Comparison of ENCODE assay signal across 22 mouse cellular contexts in genomic region chr5:35826465-35826864, GRCm38 (mm10).
DNase-seq lines count a peak whose midpoint lies in the region; ATAC-seq and TF ChIP-seq lines count a peak whose summit lies in the region.
"Had no signal": no experiment of that assay in that cellular context is flagged by ENCODE, and none has a peak within 500 bp of the region (broad histone marks: within the 10 kb centered on the region; RNA-seq: fewer than 3 reads in every experiment).

No protein-coding gene starts in this region.

- H3K9ac ChIP-seq in hindbrain, embryonic 12.5 days = no peak overlapping the region
- H3K9ac ChIP-seq: embryonic facial prominence, embryonic 15.5 days; forebrain, embryonic 13.5 days; hindbrain, embryonic 14.5 days; liver, embryonic 12.5 days; liver, postnatal 0 days; midbrain, embryonic 13.5 days; neural tube, embryonic 15.5 days had no signal

- no peak overlapping the region for H3K4me3 ChIP-seq in hindbrain, embryonic 10.5 days
- no peak overlapping the region for H3K4me3 ChIP-seq in hindbrain, embryonic 12.5 days
- H3K4me3 ChIP-seq in left cerebral cortex, adult 2 months = no peak overlapping the region
- H3K4me3 ChIP-seq in E14TG2a.4 (replicated peaks; ENCODE audit: low read length) = no peak overlapping the region
- H3K4me3 ChIP-seq: embryonic facial prominence, embryonic 10.5 days; embryonic facial prominence, embryonic 15.5 days; forebrain, embryonic 13.5 days; liver, embryonic 12.5 days; midbrain, embryonic 13.5 days; neural tube, embryonic 15.5 days had no signal

- peaks cover 29% of the 10 kb centered on the region for H3K4me1 ChIP-seq in hindbrain, embryonic 10.5 days (replicated peaks)
- peaks cover 11% of the 10 kb centered on the region for H3K4me1 ChIP-seq in hindbrain, embryonic 12.5 days
- H3K4me1 ChIP-seq in E14TG2a.4 (replicated peaks; ENCODE audit: low read depth, low read length) = peaks cover 30% of the 10 kb centered on the region
- H3K4me1 ChIP-seq: forebrain, embryonic 13.5 days; liver, embryonic 12.5 days had no signal

- H3K4me2 ChIP-seq in hindbrain, embryonic 12.5 days (replicated peaks) = no peak overlapping the region
- H3K4me2 ChIP-seq: embryonic facial prominence, embryonic 15.5 days; forebrain, embryonic 13.5 days; hindbrain, embryonic 14.5 days; liver, embryonic 12.5 days; midbrain, embryonic 13.5 days; neural tube, embryonic 15.5 days had no signal

- H3K9me3 ChIP-seq in hindbrain, embryonic 10.5 days = no peaks in the 10 kb centered on the region
- H3K9me3 ChIP-seq in hindbrain, embryonic 12.5 days (replicated peaks) = no peaks in the 10 kb centered on the region
- H3K9me3 ChIP-seq in E14TG2a.4 (ENCODE audit: low read length) = no peaks in the 10 kb centered on the region
- H3K9me3 ChIP-seq: embryonic facial prominence, embryonic 10.5 days; embryonic facial prominence, embryonic 15.5 days; forebrain, embryonic 13.5 days; liver, embryonic 12.5 days; midbrain, embryonic 13.5 days; neural tube, embryonic 15.5 days had no signal

- intact Hi-C loops in left cerebral cortex, adult 2 months (cut with DNase I) = no loop called here

- no peak for DNase-seq in hindbrain, embryonic 10.5 days (ENCODE audit: low spot score)
- no peak for DNase-seq in left cerebral cortex, adult 2 months (ENCODE audit: extremely low spot score in 1 of 2, low spot score in 2 of 2)
- no peak for DNase-seq in left cerebral cortex, adult 11 months (ENCODE audit: low spot score)
- DNase-seq in brain, adult 2 months (ENCODE audit: low read depth, low spot score) = peak; percentile 50
- DNase-seq in adrenal gland, adult 8-10 months = no peak
- no peak for DNase-seq in right cerebral cortex, postnatal 4 days
- DNase-seq: adrenal gland, postnatal 36 days; gastrocnemius, postnatal 10 days; kidney, adult 2 months; kidney, postnatal 4 days; liver, postnatal 0 days had no signal

- no peak for ATAC-seq in hindbrain, embryonic 12.5 days (ENCODE audit: low FRiP score)
- ATAC-seq: forebrain, embryonic 13.5 days; inflammation-experienced regulatory T-cells, adult 6 months; liver, embryonic 12.5 days; liver, postnatal 0 days; midbrain, embryonic 13.5 days had no signal

- peaks cover 18% of the 10 kb centered on the region; the same call in 1 of the 2 replicates for H3K27me3 ChIP-seq in hindbrain, embryonic 10.5 days (ENCODE audit: insufficient read depth, poor library complexity, severe bottlenecking)
- no peaks in the 10 kb centered on the region for H3K27me3 ChIP-seq in hindbrain, embryonic 12.5 days
- 0 out of 2 replicates have a peak, but pooled peaks cover 4% of the 10 kb centered on the region for H3K27me3 ChIP-seq in E14TG2a.4 (ENCODE audit: insufficient read depth, low read length)
- H3K27me3 ChIP-seq: embryonic facial prominence, embryonic 15.5 days; forebrain, embryonic 13.5 days; liver, embryonic 12.5 days; neural tube, embryonic 15.5 days had no signal

- TF ChIP-seq CTCF in left cerebral cortex, adult 2 months (IDR thresholded peaks at IDR 0.05) = peak; percentile 37
- TF ChIP-seq CTCF in E14TG2a.4 (conservative IDR thresholded peaks at IDR 0.05; ENCODE audit: low read length) = 0 out of 2 replicates have a peak, but pooled peaks have one; percentile 9

- no peaks in the 10 kb centered on the region for H3K36me3 ChIP-seq in hindbrain, embryonic 10.5 days
- no peaks in the 10 kb centered on the region for H3K36me3 ChIP-seq in hindbrain, embryonic 12.5 days
- H3K36me3 ChIP-seq in E14TG2a.4 (ENCODE audit: insufficient read depth, low read length) = no peaks in the 10 kb centered on the region
- H3K36me3 ChIP-seq: embryonic facial prominence, embryonic 10.5 days; embryonic facial prominence, embryonic 15.5 days; liver, embryonic 12.5 days; midbrain, embryonic 13.5 days; neural tube, embryonic 15.5 days had no signal

- 0 out of 2 replicates have a peak overlapping the region, but pooled peaks have one; percentile 19 for H3K27ac ChIP-seq in hindbrain, embryonic 10.5 days
- no peak overlapping the region for H3K27ac ChIP-seq in hindbrain, embryonic 12.5 days
- H3K27ac ChIP-seq in left cerebral cortex, adult 2 months = peak overlapping the region; percentile 70; the same call in 1 of the 2 replicates
- H3K27ac ChIP-seq: embryonic facial prominence, embryonic 10.5 days; embryonic facial prominence, embryonic 15.5 days; forebrain, embryonic 13.5 days; hindbrain, embryonic 14.5 days; liver, embryonic 12.5 days; macrophage; midbrain, embryonic 13.5 days; neural tube, embryonic 15.5 days had no signal

- WGBS in hindbrain, embryonic 10.5 days = 75% methylated on average over 5 of the region's 5 CpGs
- 67% methylated on average over 5 of the region's 5 CpGs for WGBS in hindbrain, embryonic 12.5 days
